Mouse (Mus musculus): ENCODE data around the gene Prkch.

Prkch gene

DNA sequence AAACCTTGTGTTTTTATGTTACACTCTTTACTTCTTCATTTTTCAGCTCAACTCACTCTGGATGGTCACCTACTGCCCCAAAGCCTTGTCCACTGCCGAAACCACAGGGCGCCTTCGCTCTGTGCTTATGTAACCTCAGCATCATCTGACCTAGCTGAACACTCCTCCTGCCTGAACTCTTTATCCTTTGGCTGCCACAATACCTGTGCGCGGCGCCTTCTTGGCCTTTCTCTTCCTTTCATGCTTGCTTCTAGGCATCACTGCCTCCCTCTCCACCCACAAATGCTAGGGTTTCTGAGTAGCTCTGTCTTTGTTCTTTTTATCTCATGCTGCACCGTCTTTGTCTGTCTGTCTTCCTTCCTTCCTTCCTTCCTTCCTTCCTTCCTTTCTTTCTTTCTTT, 3.8 kb upstream of the Prkch start:
- CTCF ChIA-PET: no interaction called here

DNA sequence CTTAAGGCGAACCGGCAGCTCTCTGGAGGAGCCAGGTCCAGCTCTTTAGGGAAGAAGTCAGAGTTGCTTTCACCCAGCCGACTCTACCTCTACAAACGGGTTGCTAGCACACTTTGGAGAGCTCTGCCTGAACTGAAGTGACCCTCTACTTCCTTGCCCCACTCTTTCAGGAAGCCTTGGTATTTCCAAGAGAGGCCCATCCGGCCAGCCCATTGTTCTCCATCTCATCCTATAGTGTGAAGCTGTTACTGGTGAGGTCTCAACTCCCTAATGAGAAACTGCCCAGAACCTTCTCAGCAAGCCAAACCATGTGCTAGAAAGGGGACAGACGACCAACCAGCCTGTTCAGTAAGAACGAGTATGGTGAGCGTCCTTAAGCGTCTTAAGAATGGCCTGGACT, 1.3 kb upstream of the Prkch start:
- CTCF ChIA-PET: interaction anchor here (0.8 kb wide), 1 partner anchor 15 kb away, joined by 3 read pairs; no protein-coding TSS in a partner anchor

DNA sequence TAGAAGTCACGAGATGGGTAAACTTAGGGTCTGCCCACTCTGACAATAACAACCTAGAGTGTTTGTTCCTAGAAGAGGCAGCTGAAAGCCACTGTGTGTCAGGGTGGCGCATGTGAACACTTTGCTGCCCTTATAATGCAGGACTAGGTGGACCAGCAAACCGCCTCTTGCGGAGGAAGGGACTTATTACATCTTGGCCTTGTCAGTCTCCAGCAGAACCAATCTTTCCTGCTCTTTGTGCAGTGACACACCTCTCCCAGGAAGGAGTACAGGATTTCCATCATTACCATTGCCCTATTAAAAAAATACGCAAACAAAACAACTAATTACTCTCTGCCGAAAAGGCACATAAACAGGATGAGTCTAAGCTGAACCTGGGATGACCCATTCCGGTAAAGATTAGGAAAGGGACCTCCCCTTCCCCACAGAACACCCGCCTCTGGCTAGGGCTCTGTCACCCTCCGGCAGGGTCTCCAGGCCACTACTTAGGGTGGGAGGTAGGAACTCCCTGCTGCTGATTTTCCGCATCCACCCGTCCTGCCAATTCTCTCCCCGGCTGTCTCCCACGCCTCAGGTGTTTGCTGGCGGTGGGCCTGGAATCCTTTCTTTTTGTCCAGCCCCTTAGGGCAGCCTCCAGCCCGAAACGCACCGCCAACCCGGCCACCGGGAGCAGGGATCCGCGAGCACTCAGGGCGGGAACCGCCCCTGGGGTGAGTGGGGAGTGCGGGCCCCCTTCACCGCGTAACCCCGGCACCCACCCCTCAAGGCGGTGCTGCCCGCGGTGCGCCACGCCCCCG, 585 bp upstream of the Prkch start:
- CTCF ChIA-PET: interaction anchor here (0.8 kb wide), 1 partner anchor 14 kb away, joined by 3 read pairs; no protein-coding TSS in a partner anchor

DNA sequence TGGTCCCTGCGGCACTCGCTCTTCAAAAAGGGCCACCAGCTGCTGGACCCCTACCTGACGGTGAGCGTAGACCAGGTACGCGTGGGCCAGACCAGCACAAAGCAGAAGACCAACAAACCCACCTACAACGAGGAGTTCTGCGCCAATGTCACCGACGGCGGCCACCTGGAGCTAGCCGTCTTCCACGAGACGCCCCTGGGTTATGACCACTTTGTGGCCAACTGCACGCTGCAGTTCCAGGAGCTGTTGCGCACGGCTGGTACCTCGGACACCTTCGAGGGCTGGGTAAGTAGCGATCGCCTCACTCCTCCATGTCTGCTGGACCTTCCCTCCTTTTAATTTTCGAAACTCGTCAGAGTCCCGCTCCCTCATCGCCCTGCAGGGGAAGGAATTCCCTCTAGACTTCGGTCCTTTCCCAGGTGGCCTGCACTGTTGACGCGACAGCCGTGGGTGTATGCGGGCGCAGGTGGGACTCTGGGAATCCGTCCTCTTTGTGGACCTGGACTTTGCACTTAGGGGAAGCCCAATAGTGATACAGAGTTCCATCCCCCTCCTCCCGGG, 725 bp downstream of the Prkch start:
- CTCF ChIA-PET: no interaction called here

DNA sequence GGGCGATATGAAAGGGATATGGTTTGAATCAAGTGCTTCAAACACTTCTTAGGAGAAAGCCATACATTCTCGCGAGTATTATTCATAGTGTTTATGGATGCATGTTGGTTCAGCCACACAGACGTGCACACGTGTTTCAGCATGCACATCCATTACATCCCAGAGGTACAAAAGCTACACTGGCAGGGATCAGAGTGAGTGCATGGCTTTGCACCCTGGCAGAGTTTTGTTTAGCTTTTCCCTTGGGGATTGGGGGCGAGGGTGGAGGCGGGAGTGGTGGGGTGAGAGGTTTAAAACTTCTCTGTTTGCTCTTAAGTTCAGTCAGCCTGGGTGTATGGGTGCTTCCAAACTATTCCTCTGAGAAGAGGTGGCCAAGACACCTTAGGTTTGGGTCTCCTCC, 1.3 kb downstream of the Prkch start:
- CTCF ChIA-PET: no interaction called here

DNA sequence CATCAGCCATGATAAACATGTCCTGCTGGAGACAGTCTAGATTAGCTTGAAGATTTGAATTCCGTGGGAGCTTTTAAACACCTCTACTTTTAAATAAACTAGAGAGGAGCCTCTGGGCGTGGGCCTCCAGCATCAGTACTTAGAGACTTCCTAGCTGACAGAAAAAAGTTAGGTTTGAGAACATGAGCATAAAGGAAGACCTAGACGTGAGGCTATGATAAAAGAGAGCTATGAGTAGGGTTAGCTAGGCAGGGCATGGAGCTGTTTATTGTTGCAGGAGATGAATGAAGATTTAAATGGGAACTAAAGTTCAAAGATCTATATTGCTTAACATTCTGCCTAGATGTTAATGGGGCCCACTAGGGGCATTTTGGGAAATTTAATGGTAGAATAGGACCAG, 2.7 kb downstream of the Prkch start:
- CTCF ChIA-PET: no interaction called here

DNA sequence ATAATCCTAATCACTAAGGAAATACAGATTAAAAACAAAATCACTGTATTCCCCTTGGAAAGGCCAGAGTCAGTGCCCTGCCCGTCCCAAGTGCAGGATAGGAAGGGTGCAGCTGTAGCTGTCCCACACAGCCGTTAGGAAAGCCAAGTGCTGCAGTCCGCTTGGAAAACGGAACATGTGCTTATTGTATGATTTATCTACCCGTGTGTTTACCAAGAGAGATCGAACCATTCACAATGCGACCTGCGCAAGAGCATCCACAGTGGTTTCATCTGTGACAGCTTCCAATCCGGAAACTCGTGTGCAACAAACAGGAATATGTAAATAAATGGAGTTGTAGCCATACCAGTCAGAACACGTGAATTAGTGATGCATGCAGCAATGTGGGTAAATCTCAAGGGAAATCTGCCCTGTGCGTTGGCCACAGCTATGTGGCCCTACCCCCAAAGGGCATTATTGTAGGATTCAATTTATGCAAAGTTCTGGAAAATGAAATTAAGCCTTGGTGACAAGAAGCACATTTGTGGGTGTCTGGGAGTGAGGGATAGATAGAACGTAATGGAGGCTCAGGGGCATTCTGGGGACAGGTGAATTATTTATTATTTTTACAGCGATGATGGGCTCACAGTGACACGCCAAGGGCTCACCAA, 6.2 kb downstream of the Prkch start:
- CTCF ChIA-PET: no interaction called here

DNA sequence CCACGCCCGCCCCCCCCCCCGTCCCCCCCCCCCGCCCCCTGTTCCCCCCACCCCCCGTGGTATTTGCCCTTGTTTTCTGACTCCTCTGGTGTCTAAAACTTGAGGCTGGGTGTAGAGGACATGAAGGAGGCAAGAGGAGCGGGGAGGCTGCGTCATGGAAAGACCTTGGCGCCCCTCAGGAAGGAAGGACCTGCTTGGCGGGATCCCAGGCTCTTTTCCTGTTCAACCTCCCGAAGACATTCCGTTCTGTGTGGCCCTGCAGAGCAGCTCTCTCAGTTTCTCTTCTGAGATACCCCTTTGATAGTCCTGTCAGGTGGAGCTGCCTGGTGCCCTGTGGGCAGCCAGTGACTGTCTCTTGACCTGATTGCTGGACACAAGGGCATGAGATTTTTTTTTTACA, 7.0 kb downstream of the Prkch start:
- CTCF ChIA-PET: interaction anchor here (0.6 kb wide), 1 partner anchor 104 kb away, joined by 7 read pairs; no protein-coding TSS in a partner anchor

DNA sequence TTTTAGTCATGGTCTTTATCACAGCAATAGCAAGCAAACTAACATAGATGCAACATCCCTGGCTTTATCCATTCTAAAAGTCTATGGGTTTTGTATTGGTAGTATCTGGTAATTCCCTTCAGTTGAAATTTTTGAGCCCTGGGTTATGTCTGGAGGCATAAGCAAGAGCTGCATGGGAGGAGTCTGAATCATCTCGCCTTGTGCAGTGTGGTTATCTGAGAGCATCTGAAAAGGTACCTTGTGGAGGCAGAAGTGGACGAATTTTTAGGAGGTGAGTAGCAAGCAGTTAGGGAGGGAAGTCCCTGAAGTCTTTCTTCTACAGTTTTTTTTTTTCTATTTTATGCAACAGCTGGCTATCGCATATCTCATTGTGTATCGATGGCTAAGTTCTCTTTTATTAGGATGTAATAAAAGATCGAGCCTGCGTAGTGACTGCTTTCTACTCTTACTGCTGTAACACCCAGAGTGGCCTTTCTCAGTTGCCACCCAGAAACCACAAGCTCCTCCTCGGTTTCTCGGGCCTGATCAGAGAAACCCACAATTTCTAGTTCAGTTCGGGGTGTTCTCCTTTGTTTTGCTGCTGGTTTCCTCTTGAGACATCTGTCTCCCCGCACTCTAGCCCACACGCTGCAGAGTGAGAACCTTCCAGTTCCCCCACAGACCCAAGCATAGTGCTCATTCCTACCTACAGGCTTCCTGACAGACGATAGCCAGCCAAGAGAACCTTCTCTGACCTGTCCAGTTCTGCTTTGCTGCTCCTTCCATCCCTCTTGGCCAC, 8.6 kb downstream of the Prkch start:
- CTCF ChIA-PET: no interaction called here

DNA sequence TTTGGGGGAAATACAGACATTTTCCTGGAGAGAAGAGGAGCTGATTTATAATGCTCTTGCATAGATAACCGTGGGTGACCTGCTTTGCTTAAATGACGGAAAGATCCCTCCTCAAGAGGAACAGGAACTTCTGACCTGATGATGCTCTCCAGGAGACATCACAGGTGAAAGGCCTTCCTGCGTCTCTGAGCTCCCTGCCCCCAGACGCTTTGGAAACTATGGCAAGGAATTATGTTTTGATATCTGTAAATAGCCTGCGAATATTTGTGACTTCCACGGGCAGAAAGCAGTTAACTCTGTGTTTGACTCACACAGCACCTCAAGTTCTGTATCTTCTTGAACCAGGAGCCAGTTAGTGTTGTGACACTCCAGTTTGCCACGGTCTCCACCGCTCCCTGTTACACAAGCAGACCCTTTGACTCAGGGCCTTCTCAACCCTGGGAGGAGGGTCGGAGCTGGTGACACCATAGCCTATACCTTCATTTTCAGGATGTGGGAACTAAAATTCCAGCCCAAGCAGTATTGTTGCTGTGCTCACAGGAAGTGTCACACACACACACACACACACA, 9.7 kb downstream of the Prkch start:
- CTCF ChIA-PET: no interaction called here

DNA sequence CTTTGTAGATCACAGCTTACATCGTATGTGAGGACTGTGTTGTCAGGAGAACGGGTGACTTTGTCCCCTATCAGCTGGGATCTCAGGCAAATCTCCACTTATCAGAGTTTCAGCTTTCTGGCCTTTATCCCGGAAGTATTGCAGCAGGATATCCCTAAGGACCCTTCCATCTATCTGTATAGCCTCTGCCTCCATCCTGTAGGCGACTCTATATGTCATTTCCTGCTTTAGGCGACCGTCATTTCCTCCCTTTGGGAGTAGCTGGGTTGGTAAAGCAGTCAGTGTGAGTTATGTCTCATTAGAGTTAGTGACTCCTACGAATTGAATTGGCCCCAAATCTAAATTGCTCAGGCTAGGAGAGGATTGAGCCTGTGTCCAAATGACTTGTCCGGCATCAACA, 10.6 kb downstream of the Prkch start:
- CTCF ChIA-PET: no interaction called here

DNA sequence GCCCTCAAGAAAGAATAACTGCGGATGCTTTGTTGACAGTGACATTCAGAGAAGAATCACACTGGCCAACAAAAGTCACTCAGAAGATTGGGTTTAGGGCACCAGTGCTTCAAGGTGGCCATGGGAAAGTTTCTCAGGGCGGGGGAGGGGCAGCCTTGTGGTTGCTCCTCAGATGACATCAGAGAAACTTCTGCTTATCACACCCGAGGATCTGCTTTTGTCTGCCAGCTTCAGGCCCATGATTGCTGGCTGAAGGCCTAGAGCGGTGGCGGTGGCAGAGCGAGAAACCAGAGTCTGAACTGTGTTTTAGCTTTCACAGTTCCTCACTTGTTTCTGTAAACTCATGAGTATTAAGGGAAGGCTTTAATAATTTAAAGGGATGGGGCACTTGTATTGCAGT, 13.6 kb downstream of the Prkch start:
- CTCF ChIA-PET: interaction anchor here (0.6 to 0.8 kb wide), 3 partner anchors 12 to 45 kb away, joined by 3 to 4 read pairs (median 3); no protein-coding TSS in a partner anchor

DNA sequence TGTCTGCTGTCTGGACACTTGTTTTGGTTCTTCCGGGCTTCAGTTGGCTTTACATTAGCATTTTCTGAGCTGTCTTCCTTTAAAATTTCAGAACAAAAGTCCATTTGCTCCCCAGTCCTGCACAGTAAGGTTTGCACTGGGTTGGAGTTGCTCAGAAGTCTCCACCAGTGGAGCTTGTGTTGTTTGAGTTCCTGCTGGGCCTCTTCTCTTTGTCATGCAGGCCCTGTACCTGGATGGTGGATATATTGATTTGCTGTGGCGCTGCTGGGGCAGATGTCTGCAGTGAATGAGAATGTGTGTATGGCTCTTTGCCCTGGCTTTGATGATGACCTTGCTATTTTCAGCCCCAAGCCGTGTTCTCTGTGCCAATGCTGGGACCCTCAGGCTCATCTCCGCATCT, 15.9 kb downstream of the Prkch start:
- CTCF ChIA-PET: no interaction called here

DNA sequence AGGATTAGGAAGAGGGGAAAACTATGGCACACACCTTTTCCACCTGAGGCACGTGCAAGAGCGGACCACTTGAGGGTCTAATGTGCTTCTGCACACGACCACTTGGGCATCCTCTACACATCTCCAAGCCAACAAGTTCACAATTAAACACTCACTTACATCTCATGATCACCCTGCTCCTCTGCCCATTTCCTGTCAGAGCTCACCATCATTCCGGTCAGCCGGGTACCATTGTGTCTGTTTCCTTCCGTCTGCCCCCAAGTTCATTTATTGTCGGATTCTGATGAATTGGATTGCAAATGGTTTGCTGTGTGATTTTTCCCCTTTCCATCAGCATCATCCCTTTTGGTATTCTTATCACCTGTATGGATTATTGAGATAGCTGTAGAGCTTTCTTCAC, 18.4 kb downstream of the Prkch start:
- CTCF ChIA-PET: no interaction called here

DNA sequence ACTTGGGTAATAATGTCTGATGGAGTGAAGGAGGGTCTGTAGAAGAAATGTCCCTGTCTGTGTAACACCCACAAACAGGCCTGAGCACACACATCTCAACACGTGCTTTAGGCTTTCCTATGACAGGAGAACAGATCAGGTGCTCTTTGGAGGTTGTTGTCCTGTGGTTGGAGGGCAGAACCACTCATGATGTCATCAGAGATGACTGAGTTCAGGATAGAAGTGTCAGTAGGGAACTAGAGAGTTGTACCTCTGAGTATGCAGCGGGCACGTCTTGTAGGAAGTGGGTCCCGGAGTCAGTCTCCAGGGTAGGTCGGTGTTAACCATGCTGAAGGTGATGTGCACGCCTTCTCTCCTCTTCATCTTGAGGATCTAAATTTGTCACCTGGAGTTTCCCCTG, 19.1 kb downstream of the Prkch start:
- CTCF ChIA-PET: no interaction called here

DNA sequence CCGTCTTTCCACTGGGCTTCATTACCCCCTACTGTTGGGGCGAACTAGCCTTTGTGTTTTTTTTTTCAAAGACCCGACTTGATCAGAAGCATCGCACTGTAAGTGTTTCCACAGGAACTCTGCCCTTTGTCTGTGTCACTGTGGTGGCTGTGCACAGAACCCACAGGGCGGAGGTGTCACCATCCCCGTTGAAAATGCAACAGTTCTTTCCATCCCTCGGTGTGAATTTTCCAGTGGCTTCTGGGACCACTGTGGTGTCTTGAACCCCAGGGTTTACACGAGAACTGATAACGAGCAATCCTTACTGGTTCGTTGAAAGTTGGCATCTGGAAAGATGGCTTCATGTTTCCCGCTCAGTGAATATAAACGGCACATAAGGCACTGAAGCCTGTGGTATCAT, 20.2 kb downstream of the Prkch start:
- CTCF ChIA-PET: no interaction called here

DNA sequence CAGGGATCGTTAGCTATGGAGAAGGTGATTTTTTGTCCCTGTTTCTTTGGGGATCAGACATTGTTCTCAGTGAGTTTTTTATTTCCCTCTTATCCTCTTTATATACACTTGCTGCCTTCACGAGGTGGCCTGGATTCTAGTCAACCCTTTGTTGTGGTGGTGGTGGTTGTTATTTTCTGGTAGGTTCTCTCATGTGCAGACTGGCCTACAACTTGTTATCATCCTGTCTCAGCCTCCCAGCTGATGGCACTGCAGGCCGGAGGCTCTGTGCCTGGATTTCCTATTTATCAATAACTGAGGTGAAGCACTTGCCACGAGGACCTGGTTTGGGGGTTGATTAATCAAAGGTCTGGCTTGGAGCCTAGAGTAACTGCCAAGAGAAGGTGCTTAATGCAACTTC, 20.6 kb downstream of the Prkch start:
- CTCF ChIA-PET: no interaction called here

DNA sequence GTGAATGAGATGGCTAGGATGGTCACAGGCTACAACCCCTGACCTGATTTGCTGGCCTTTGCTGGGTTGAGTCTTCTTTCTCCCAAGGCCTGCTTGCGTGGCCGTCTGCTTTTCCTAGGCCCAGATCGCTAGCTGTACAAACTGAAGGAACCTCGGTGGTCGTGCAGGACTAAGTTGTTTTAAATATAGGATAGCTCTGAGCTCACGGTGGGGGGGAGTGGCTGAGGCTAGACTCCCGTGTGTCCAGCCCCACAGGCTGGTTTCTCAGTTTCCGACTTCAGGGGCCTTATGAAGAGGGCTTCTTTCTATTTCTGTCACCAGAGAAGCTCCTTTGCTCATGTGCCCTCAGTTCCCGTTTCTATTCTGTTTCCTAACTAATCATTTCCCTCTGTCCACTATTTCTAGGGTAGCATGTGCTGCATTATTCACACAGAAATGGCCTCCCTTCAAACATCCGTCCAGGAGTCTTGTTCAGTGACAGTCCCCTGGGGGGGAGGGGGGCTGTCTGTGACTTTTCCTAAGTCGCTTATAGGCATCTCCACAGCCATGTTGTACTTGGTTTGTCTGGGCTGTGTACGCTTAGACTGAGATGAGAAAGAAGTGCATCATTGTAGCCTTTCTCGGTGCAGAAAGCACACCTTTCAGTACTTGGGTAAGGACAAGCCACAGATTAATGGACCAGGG, 22.9 kb downstream of the Prkch start:
- CTCF ChIA-PET: interaction anchor here (1.1 kb wide), 1 partner anchor 11 kb away, joined by 4 read pairs; no protein-coding TSS in a partner anchor

DNA sequence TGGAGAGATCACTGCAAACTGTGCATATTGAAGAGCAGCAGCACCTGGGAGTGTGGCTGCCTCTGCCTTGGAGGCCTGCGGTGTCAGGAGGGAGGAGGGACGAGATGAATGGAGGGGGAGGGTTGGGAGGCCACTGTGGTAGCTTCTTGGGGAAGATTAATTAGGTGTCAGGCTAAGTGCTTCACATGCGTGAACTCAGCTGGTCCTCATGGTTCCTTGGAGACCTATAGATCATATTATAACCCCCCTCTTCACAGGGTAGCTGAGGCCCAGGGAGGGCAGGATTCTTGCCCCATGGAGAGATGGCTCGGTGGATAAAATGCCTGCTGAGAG, 23.4 kb downstream of the Prkch start:
- CTCF ChIA-PET: no interaction called here

DNA sequence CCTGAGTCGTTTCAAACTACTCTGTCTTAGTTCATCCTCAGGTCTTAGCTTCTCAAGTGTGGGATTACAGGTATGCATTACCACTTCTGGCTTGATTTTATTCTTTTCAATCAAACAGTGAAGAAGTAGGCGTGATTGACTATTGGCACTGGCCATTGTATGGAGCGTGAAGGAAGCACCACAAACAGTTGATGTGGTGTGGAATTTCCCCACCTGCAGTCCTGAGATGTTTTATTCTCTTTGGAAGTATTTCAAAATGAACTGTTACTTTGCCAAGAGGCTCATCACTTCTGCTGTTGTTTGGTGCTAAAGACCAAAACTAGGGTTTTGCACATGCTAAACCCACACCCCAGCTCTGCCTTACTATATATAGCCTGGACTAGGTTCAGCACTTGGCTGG, 24.7 kb downstream of the Prkch start:
- CTCF ChIA-PET: no interaction called here

All from spleen, embryonic (tissue).